Mouse (Mus musculus): ENCODE data around the gene Myo1d.

The Myo1d gene

DNA sequence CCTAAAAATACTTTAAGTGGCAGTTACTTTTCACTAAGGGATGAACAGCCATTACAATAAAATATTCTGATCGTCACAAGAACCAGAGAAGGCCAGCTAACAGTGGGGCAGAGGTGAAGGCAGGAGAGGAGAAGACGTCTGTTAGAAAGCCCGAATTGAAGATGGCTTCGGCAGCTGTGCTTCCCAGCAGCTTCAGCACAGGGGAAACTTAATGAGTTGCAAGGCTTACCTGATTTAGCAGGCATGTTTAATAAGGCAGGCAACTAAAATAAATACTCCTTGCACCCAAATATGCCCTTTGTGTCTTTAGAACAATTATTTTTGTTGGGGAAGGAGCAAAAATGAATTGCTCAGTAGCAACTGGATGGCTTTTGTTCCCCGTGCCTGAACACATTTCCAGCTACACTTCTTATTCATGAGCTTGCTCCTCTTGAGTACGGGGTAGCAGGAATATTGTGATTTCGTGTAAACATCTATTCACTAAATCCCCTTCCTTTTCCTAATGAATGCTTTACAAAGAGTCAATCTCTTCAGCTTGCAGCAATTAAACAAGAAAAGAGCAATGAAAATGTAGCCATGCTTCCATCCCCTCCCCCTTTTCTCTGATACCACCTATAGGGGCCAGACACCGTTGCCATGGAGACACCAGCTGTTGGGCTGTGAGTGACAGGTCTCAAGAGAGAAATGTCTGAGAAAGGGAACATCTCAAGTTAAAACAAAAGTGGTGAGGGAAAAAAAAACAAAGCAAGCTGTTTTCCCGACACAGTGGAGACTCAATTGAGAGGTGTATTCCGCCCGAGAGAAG, 157.4 kb downstream of the Myo1d start:
- no peak for DNase-seq (ENCODE audit: low read depth in 1 of 2, low spot score in 2 of 2)

DNA sequence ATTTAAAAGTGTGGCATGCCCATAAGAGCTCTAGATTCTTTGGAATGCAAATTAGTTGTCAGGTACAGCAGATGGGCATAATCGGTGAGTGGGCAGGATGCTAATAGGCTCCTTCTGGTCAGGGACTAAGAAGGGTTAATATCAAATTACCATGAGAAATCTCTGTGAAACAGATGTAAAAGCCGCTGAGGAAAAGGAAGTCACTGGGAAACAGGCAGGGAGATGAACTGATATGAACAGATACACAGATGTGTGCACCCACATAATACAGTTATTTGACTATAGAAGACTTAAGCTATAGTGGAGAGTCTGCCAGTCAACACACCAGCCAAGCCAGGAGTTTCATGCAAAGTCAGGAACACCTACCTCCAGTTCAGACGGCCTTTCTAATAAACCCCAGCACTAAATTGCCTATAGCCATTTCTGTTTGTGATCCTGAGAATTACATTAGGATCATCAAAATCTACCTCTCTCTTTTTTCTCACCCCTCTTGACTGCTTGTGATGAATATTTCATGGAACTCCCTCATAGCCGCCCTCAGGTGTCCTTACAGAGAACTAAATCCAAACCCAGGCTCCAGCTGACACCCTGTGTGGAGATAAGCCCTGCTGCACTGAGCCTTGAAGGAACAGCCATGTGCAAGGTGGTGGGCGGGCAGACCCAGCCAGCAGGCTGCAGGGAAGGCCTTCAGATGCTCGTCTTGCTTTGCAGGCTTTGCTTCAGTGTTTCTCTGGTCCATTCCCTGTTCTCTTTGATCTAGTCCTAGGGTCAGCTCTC, 164.7 kb downstream of the Myo1d start:
- no peak for DNase-seq (ENCODE audit: low read depth in 1 of 2, low spot score in 2 of 2)

- DNase-seq (ENCODE audit: low read depth in 1 of 2, low spot score in 2 of 2), result no peak
Measured at GRCm38 (mm10) chr11:80614418-80614817, 165.4 kb downstream of the Myo1d start.

- no peak for DNase-seq (ENCODE audit: low read depth in 1 of 2, low spot score in 2 of 2)
Measured at GRCm38 (mm10) chr11:80613534-80613933, 166.3 kb downstream of the Myo1d start.

- no peak for DNase-seq (ENCODE audit: low read depth in 1 of 2, low spot score in 2 of 2)
Measured at GRCm38 (mm10) chr11:80602707-80603441, 177.0 kb downstream of the Myo1d start.

- no peak for DNase-seq (ENCODE audit: low read depth in 1 of 2, low spot score in 2 of 2)
Measured at GRCm38 (mm10) chr11:80602041-80602458, 177.8 kb downstream of the Myo1d start.

- DNase-seq (ENCODE audit: low read depth in 1 of 2, low spot score in 2 of 2), result no peak
Measured at GRCm38 (mm10) chr11:80601040-80601864, 178.6 kb downstream of the Myo1d start.

GRCm38 (mm10) chr11:80595482-80595881, 184.3 kb downstream of the Myo1d start:
- DNase-seq (ENCODE audit: low read depth in 1 of 2, low spot score in 2 of 2), result no peak

- no peak for DNase-seq (ENCODE audit: low read depth in 1 of 2, low spot score in 2 of 2)
Measured at GRCm38 (mm10) chr11:80589387-80589786, 190.4 kb downstream of the Myo1d start.

- no peak for DNase-seq (ENCODE audit: low read depth in 1 of 2, low spot score in 2 of 2)
Measured at GRCm38 (mm10) chr11:80585761-80586160, 194.1 kb downstream of the Myo1d start.

GRCm38 (mm10) chr11:80585211-80585610, 194.6 kb downstream of the Myo1d start:
- no peak for DNase-seq (ENCODE audit: low read depth in 1 of 2, low spot score in 2 of 2)

DNA sequence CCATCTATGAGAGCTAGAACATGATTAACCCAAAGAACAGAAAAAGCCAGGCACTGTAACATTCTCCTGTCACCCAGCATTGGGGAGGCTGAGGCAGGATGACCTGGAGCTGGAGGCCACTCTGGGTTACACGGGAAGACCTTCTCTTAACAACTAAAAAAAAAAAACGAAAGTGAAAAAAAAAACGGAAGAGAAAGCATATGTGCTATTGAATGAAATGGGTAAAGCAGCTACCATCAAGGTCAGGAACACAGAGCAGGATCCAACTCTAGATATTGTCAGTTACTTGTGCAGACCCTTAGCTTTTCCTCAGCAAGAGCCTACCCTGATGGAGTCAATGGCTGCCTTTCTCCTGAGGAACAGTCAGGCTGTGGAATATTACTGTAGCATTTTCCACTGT, 199.3 kb downstream of the Myo1d start:
- no peak for DNase-seq (ENCODE audit: low read depth in 1 of 2, low spot score in 2 of 2)

- no peak for DNase-seq (ENCODE audit: low read depth in 1 of 2, low spot score in 2 of 2)
Measured at GRCm38 (mm10) chr11:80577747-80578640, 201.8 kb downstream of the Myo1d start.

- DNase-seq (ENCODE audit: low read depth in 1 of 2, low spot score in 2 of 2), result no peak
Measured at GRCm38 (mm10) chr11:80575794-80576193, 204.0 kb downstream of the Myo1d start.

DNA sequence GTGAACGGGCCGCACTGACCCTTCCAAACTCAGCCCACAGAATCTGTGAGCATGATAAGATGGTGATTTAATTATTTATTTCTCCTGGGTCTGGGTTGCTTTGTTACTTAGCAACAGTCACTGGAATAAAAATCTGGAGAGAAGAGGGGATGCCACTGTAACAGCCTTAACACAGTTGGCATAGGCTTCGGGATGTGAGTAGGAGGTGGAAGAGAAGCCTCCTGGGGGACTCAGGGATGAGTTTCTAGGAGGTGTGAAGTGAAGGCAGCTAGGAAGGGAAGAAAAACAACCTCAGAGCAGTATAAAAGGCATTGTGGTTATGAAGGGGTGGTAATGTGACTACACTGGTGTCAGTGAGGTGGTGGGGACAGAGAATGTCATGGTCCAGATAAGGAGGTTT, 213.5 kb downstream of the Myo1d start:
- DNase-seq (ENCODE audit: low read depth in 1 of 2, low spot score in 2 of 2), result no peak

DNA sequence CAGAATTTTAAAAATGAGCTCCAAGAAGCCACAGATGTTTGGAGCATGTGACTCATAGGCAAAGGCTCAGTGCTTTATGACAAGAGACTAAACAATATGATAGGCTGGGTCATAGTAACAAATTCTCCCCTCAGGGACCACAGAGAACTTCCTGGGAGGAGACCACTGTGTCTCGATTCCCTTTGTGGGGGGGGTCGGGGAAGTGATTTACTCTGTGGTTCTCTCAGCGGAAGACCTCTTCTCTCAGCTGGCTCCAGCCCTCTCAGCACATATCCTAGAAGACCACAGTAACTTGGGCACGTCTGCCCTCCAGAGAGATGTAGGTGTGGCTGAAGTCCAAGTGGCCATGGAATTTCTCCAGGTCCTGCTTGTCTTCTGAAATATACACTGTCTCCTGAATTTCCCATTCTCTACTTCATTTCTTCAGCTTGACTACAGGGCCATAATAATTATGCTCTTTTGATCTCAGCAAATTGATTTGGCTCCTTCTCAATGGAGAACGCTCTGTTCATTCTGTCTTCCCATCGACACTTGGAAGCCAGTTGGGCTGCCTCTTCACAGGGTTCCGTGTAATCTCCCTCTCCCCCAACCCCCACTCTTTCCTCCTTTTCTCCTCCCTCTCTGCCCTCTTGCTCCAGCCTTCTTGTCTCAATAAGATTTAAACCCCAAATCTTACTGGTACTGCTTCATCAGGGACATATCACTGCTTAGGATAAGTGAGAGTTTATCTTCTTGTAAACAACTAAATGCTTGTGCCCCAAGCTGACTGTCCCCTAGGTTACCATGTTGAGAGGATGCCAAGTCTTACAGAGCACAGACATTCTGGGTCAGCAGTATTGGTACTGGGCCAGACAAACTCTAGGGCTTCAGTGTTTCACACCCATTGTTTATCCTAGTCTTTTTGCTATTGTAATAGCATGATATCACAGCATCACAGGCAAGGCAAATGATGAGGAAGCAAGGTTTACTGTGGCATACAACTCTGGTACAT, 214.6 kb downstream of the Myo1d start:
- no peak for DNase-seq (ENCODE audit: low read depth in 1 of 2, low spot score in 2 of 2)

GRCm38 (mm10) chr11:80562479-80562878, 217.3 kb downstream of the Myo1d start:
- no peak for DNase-seq (ENCODE audit: low read depth in 1 of 2, low spot score in 2 of 2)

GRCm38 (mm10) chr11:80560770-80561169, 219.1 kb downstream of the Myo1d start:
- DNase-seq (ENCODE audit: low read depth in 1 of 2, low spot score in 2 of 2), result no peak

DNA sequence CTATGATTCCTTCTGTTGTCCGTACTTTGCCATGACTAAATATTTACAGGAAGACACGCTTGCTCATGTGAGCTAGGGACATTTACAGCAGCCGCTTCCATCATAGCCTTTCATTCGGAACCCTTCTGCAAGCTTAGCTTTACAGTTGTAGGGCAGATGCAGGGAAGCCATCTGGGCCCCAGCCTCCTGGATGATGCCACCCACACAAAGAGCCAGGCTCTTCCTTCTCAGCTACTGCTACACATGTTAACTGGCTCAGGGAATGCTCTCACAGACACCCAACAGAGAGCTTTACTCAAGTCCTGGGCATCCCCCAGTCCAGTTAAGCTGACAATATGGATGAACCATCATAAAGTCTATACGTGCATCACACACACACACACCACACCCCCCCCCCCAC, 224.4 kb downstream of the Myo1d start:
- DNase-seq (ENCODE audit: low read depth in 1 of 2, low spot score in 2 of 2), result no peak
